Mouse (Mus musculus): Measurements from ENCODE around the gene Golph3. TPM values are rescaled to one million over a fixed set of nuclear protein-coding genes. Genes with fewer than 3 reads are reported as not detected.
A peak's percentile ranks its signal among the peaks of the same experiment; 100 is the strongest.

Golph3 gene
- polyA plus RNA-seq, 1 experiment from 2014 or later = 106 TPM

GRCm38 (mm10) chr15:12337030-12337778 is 16.0 kb downstream of the Golph3 start:
- in situ Hi-C loops (cut with MboI; ENCODE audit: low pct_unique_long_range_greater_than_20kb) = loop anchor here (10.0 kb wide), 1 partner anchor 142 kb away; no protein-coding TSS in a partner anchor
- ChIA-PET CTCF (interaction anchor here (1.7 kb wide), 1 partner anchor 11 kb away, joined by 3 read pairs; no protein-coding TSS in a partner anchor), POLR2A (interaction anchor here (1.1 kb wide), 1 partner anchor 17 kb away, joined by 3 read pairs; no protein-coding TSS in a partner anchor)
- no peak for TF ChIP-seq CTCF (IDR thresholded peaks at IDR 0.05)
- ATAC-seq = no peak
- no peak for DNase-seq (ENCODE audit: low read depth, low spot score)
- H3K27me3 ChIP-seq = no peaks in the 10 kb centered on the region

GRCm38 (mm10) chr15:12337779-12338137 is 16.5 kb downstream of the Golph3 start:
- ATAC-seq (no peak), DNase-seq (ENCODE audit: low read depth, low spot score) (no peak)
- no peak for TF ChIP-seq CTCF (IDR thresholded peaks at IDR 0.05)
- ChIA-PET CTCF (interaction anchor here (1.7 kb wide), 1 partner anchor 11 kb away, joined by 3 read pairs; no protein-coding TSS in a partner anchor), POLR2A (no interaction called here)
- in situ Hi-C loops (cut with MboI; ENCODE audit: low pct_unique_long_range_greater_than_20kb) = loop anchor here (10.0 kb wide), 1 partner anchor 143 kb away; no protein-coding TSS in a partner anchor
- no peaks in the 10 kb centered on the region for H3K27me3 ChIP-seq

- DNase-seq (ENCODE audit: low read depth, low spot score) (no peak), ATAC-seq (peak; percentile 29)
- H3K27me3 ChIP-seq = no peaks in the 10 kb centered on the region
- in situ Hi-C loops (cut with MboI; ENCODE audit: low pct_unique_long_range_greater_than_20kb) = no loop called here
- ChIA-PET CTCF (interaction anchor here (1.5 to 3.1 kb wide), 2 partner anchors 13 to 144 kb away, joined by 3 to 13 read pairs; no protein-coding TSS in a partner anchor), POLR2A (no interaction called here)
- no peak for TF ChIP-seq CTCF (IDR thresholded peaks at IDR 0.05)
Measured at GRCm38 (mm10) chr15:12340536-12341400, 19.5 kb downstream of the Golph3 start.

GRCm38 (mm10) chr15:12341401-12341758 is 20.1 kb downstream of the Golph3 start:
- in situ Hi-C loops (cut with MboI; ENCODE audit: low pct_unique_long_range_greater_than_20kb) = no loop called here
- no peaks in the 10 kb centered on the region for H3K27me3 ChIP-seq
- no peak for TF ChIP-seq CTCF (IDR thresholded peaks at IDR 0.05)
- CTCF ChIA-PET = interaction anchor here (1.5 to 3.1 kb wide), 2 partner anchors 13 to 145 kb away, joined by 3 to 13 read pairs; no protein-coding TSS in a partner anchor
- no peak for DNase-seq (ENCODE audit: low read depth, low spot score)
- ATAC-seq = peak; percentile 95
- POLR2A ChIA-PET = no interaction called here

- ATAC-seq = no peak
- DNase-seq (ENCODE audit: low read depth, low spot score) = no peak
- H3K27me3 ChIP-seq = no peaks in the 10 kb centered on the region
- ChIA-PET POLR2A (no interaction called here), CTCF (interaction anchor here (1.3 kb wide), 1 partner anchor 8 kb away, joined by 3 read pairs; no protein-coding TSS in a partner anchor)
- in situ Hi-C loops (cut with MboI; ENCODE audit: low pct_unique_long_range_greater_than_20kb) = no loop called here
- TF ChIP-seq CTCF (IDR thresholded peaks at IDR 0.05) = no peak
Measured at GRCm38 (mm10) chr15:12346916-12347315, 25.7 kb downstream of the Golph3 start.

GRCm38 (mm10) chr15:12348950-12349349 is 27.7 kb downstream of the Golph3 start:
- CTCF ChIA-PET = interaction anchor here (1.3 kb wide), 1 partner anchor 13 kb away, joined by 4 read pairs; no protein-coding TSS in a partner anchor
- ATAC-seq = no peak
- in situ Hi-C loops (cut with MboI; ENCODE audit: low pct_unique_long_range_greater_than_20kb) = no loop called here
- no peak for DNase-seq (ENCODE audit: low read depth, low spot score)
- no peaks in the 10 kb centered on the region for H3K27me3 ChIP-seq
- POLR2A ChIA-PET = interaction anchor here (0.6 kb wide), 1 partner anchor 11 kb away, joined by 3 read pairs; no protein-coding TSS in a partner anchor
- no peak for TF ChIP-seq CTCF (IDR thresholded peaks at IDR 0.05)

- ATAC-seq (no peak), DNase-seq (ENCODE audit: low read depth, low spot score) (no peak)
- ChIA-PET CTCF (interaction anchor here (0.9 to 1.5 kb wide), 2 partner anchors 10 to 11 kb away, joined by 3 read pairs; no protein-coding TSS in a partner anchor), POLR2A (no interaction called here)
- in situ Hi-C loops (cut with MboI; ENCODE audit: low pct_unique_long_range_greater_than_20kb) = no loop called here
- no peak for TF ChIP-seq CTCF (IDR thresholded peaks at IDR 0.05)
- H3K27me3 ChIP-seq = no peaks in the 10 kb centered on the region
Measured at GRCm38 (mm10) chr15:12349840-12350239, 28.6 kb downstream of the Golph3 start.

GRCm38 (mm10) chr15:12351470-12351869 is 30.2 kb downstream of the Golph3 start:
- TF ChIP-seq CTCF (IDR thresholded peaks at IDR 0.05) = no peak
- CTCF ChIA-PET = no interaction called here

GRCm38 (mm10) chr15:12354281-12354810 is 33.1 kb downstream of the Golph3 start:
- ChIA-PET POLR2A (no interaction called here), CTCF (interaction anchor here (0.6 to 1.7 kb wide), 4 partner anchors 8 to 383 kb away, joined by 3 to 13 read pairs (median 3); no protein-coding TSS in a partner anchor)
- no peaks in the 10 kb centered on the region for H3K27me3 ChIP-seq
- TF ChIP-seq CTCF (IDR thresholded peaks at IDR 0.05) = peak; percentile 33
- ATAC-seq = no peak
- DNase-seq (ENCODE audit: low read depth, low spot score) = no peak
- in situ Hi-C loops (cut with MboI; ENCODE audit: low pct_unique_long_range_greater_than_20kb) = no loop called here

More at GRCm38 (mm10) chr15:12351470-12351869, 30.2 kb downstream of the Golph3 start:
- in situ Hi-C loops (cut with MboI; ENCODE audit: low pct_unique_long_range_greater_than_20kb) = no loop called here
- ATAC-seq (no peak), DNase-seq (ENCODE audit: low read depth, low spot score) (no peak)
- POLR2A ChIA-PET = no interaction called here
- no peaks in the 10 kb centered on the region for H3K27me3 ChIP-seq

- ChIA-PET CTCF (interaction anchor here (0.6 to 1.7 kb wide), 3 partner anchors 14 to 384 kb away, joined by 3 to 13 read pairs (median 3); no protein-coding TSS in a partner anchor), POLR2A (no interaction called here)
- DNase-seq (ENCODE audit: low read depth, low spot score) (no peak), ATAC-seq (no peak)
- in situ Hi-C loops (cut with MboI; ENCODE audit: low pct_unique_long_range_greater_than_20kb) = no loop called here
- no peaks in the 10 kb centered on the region for H3K27me3 ChIP-seq
- no peak for TF ChIP-seq CTCF (IDR thresholded peaks at IDR 0.05)
Measured at GRCm38 (mm10) chr15:12355261-12355660, 34.0 kb downstream of the Golph3 start.
